Mouse (Mus musculus): Measurements from ENCODE around the gene Mrpl49. TPM values are rescaled to one million over a fixed set of nuclear protein-coding genes. Genes with fewer than 3 reads are reported as not detected.
A peak's percentile ranks its signal among the peaks of the same experiment; 100 is the strongest.
"Not testable (repeated sequence)": the region's sequence is repeated elsewhere in the genome, so short reads cannot be mapped to it uniquely, and the experiment has no call there.

Mrpl49 gene
- polyA plus RNA-seq, 1 experiment from 2014 or later = 37.4 TPM

DNA sequence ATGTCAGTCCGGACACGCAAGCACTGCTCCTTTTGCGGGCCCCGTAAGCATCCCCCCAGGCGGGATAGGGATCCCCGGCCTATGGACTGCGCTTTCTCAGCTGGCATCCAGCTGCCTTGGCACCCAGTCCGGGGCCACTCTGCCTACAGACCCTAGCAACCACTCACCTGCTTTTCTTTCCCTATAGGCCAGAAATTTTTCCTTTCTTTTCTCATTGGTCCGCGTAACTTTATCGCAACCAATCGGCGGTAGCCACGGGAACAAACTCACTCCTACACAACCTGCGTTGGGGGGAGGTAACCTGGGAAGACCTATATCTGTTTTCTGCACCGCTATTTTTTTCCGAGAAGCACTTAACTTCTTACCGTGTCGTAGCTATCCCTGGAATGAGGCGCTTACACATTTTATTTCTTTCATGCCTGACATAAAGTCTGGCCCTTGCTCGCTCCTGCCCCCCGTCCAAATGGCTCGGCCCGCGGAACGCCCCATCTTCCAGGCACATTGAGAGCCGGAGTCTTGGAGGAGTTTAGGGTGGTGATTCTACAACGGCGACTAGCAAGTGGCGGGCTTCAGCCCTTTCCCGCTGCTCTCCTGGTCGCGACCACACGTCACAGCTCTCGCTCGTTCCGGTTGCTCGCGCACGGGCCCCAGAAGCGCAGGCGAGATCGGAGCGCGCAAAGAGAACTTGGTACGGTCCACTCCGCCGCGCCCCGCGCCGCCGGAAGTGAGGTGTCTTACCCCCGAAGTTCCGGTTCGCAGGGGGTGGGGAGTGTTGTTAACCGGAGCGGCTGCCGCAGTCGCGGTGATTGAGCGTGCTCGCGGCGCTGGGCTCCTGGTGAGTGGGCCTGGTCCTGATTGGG is 11.1 kb downstream of the Mrpl49 start, which contains the start of gene Syvn1:
Gene Syvn1 (plus strand): TSS at position 283 of the 860 bp plus-strand sequence.
- ATAC-seq (ENCODE audit: low read depth) = peak; percentile 90
- Histone ChIP-seq H3K27ac (ENCODE audit: low read length) (peak within 1 kb of the TSS; percentile 98), H3K9me3 (replicated peaks; ENCODE audit: control insufficient read depth, low read length) (no peaks in the 10 kb centered on the region), H3K9ac (ENCODE audit: low read depth, low read length) (peak within 1 kb of the TSS; percentile 86), H3K4me1 (ENCODE audit: control insufficient read depth, low read depth, low read length) (peaks cover 33% of the 10 kb centered on the region), H3K4me2 (ENCODE audit: low read depth, low read length) (peak within 1 kb of the TSS; percentile 98), H3K4me3 (ENCODE audit: low read depth, low read length) (peak within 1 kb of the TSS; percentile 84), H3K36me3 (ENCODE audit: control insufficient read depth, insufficient read depth) (peaks cover 31% of the 10 kb centered on the region), H3K27me3 (ENCODE audit: control insufficient read depth, insufficient read depth, low read depth, low read length) (no peaks in the 10 kb centered on the region)
- WGBS (ENCODE audit: insufficient replicate concordance) = under 1% methylated on average over 65 of the region's 65 CpGs

DNA sequence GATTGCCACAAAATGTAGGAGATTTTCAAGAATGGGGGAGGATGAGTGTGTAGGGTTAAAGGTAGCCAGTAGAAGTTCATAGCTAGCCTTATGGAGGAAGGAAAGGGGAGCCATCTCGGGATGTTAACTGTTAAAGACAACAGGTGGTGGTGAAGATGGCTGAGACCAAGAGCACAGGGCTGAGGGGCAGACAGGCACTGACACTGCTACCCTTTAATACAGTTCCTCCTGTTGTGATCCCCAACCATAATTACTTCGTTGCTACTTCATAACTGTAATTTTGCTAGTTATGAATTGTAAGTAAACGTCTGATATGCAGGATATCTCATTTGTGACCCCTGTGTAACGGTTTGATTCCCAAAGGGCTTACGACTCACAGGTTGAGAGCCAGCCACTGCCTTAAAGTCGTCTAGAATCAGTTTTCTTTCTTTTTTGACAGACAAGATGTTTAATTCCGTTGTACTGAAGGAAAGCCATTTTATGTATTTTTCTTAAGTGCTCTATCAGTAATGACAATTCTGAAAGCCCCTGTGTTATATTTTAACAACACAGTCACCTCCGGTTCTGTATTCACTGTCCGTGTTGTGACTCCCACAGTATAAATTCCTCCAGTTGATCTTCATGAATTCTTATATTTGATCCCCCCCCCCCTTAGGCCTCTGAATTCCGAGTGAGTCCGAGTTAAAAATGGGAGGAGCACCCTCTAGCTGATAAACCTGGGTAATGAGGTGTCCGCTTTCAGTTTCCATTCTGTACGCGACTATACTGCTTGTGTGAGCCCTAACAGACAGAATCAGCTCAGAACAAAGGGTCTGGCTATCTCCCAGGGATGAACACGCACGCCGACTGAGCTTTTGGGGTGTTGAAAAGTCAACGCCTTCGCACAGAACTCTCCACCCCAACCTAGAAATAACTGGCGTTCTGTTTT is 12.0 kb downstream of the Mrpl49 start:
- H3K9ac ChIP-seq (ENCODE audit: low read depth, low read length) = peak overlapping the region; percentile 86
- H3K4me3 ChIP-seq (ENCODE audit: low read depth, low read length) = peak overlapping the region; percentile 84
- peaks cover 33% of the 10 kb centered on the region for H3K4me1 ChIP-seq (ENCODE audit: control insufficient read depth, low read depth, low read length)
- no peaks in the 10 kb centered on the region for H3K27me3 ChIP-seq (ENCODE audit: control insufficient read depth, insufficient read depth, low read depth, low read length)
- peak overlapping the region; percentile 98 for H3K4me2 ChIP-seq (ENCODE audit: low read depth, low read length)
- peak; percentile 55 for ATAC-seq (ENCODE audit: low read depth)
- peak overlapping the region; percentile 98 for H3K27ac ChIP-seq (ENCODE audit: low read length)
- WGBS (ENCODE audit: insufficient replicate concordance) = 9% methylated on average over 20 of the region's 20 CpGs
- no peaks in the 10 kb centered on the region for H3K9me3 ChIP-seq (replicated peaks; ENCODE audit: control insufficient read depth, low read length)
- peaks cover 22% of the 10 kb centered on the region for H3K36me3 ChIP-seq (ENCODE audit: control insufficient read depth, insufficient read depth)

DNA sequence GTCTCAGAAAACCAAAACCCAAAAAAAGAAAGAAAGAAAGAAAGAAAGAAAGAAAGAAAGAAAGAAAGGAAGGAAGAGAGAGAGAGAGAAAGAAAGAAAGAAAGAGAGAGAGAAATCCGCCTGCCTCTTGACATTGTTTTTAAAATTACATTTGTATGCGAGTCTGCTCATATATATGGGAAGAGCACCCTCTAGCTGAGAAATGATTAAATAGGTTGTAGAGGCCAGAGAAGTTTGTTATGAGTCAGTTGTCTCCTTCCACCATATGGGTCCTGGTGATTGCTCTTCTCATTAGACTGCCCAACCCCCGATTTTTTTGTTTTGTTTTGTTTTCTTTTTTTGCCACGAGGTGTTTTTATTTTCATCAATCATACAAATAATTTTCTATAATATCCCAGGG is 13.5 kb downstream of the Mrpl49 start:
- ATAC-seq (ENCODE audit: low read depth); H3K27ac ChIP-seq (ENCODE audit: low read length); H3K4me2 ChIP-seq (ENCODE audit: low read depth, low read length); H3K36me3 ChIP-seq (ENCODE audit: control insufficient read depth, insufficient read depth); H3K4me3 ChIP-seq (ENCODE audit: low read depth, low read length); H3K9me3 ChIP-seq (replicated peaks; ENCODE audit: control insufficient read depth, low read length); H3K27me3 ChIP-seq (ENCODE audit: control insufficient read depth, insufficient read depth, low read depth, low read length); H3K9ac ChIP-seq (ENCODE audit: low read depth, low read length): not testable (repeated sequence)
- WGBS (ENCODE audit: insufficient replicate concordance) = 19% methylated on average over 4 of the region's 4 CpGs
- H3K4me1 ChIP-seq (ENCODE audit: control insufficient read depth, low read depth, low read length) = peaks cover 32% of the 10 kb centered on the region

DNA sequence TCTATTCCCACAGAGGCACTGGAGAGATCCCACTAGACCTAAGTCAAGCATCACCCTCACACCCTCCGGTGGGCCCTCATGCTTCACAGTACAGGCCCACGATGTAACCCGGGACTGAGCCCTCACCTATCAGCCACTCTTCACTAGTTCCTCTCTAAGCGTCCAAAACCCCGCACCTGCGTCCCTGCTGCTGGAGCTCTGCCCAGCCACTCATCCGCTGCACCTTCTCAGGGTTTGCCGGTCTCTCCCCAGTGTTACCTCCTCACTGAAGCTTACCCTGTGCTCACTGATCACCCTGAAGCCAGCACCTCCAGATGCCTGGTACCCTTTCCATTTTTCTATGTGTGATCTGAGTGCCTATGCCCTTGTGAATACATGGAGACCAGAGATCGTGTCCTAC is 15.3 kb downstream of the Mrpl49 start:
- no peak overlapping the region for H3K4me3 ChIP-seq (ENCODE audit: low read depth, low read length)
- WGBS (ENCODE audit: insufficient replicate concordance) = 83% methylated on average over 9 of the region's 9 CpGs
- no peak overlapping the region for H3K9ac ChIP-seq (ENCODE audit: low read depth, low read length)
- no peak for ATAC-seq (ENCODE audit: low read depth)
- no peaks in the 10 kb centered on the region for H3K36me3 ChIP-seq (ENCODE audit: control insufficient read depth, insufficient read depth)
- no peak overlapping the region for H3K27ac ChIP-seq (ENCODE audit: low read length)
- no peaks in the 10 kb centered on the region for H3K27me3 ChIP-seq (ENCODE audit: control insufficient read depth, insufficient read depth, low read depth, low read length)
- H3K9me3 ChIP-seq (replicated peaks; ENCODE audit: control insufficient read depth, low read length) = no peaks in the 10 kb centered on the region
- H3K4me2 ChIP-seq (ENCODE audit: low read depth, low read length) = no peak overlapping the region
- peaks cover 15% of the 10 kb centered on the region for H3K4me1 ChIP-seq (ENCODE audit: control insufficient read depth, low read depth, low read length)

DNA sequence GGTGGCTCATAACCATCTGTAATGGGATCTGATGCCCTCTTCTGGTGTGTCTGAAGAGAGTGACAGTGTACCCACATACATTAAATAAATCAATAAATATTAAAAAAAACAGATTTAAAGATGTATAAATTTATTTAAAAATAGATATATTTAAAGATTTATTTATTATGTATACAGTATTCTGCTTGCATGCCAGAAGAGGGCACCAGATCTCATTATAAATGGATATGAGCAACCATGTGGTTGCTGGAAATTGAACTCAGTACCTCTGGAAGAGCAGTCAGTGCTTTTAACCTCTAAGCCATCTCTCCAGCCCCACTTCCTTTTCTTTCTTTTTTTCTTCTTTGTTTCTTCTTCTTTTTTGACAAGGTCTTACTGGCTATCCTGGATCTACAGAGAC is 17.6 kb downstream of the Mrpl49 start:
- H3K27me3 ChIP-seq (ENCODE audit: control insufficient read depth, insufficient read depth, low read depth, low read length) = no peaks in the 10 kb centered on the region
- H3K36me3 ChIP-seq (ENCODE audit: control insufficient read depth, insufficient read depth) = no peaks in the 10 kb centered on the region
- H3K4me2 ChIP-seq (ENCODE audit: low read depth, low read length) = no peak overlapping the region
- no peak for ATAC-seq (ENCODE audit: low read depth)
- H3K9ac ChIP-seq (ENCODE audit: low read depth, low read length) = no peak overlapping the region
- no peak overlapping the region for H3K4me3 ChIP-seq (ENCODE audit: low read depth, low read length)
- H3K4me1 ChIP-seq (ENCODE audit: control insufficient read depth, low read depth, low read length) = peaks cover 11% of the 10 kb centered on the region
- H3K9me3 ChIP-seq (replicated peaks; ENCODE audit: control insufficient read depth, low read length) = no peaks in the 10 kb centered on the region
- H3K27ac ChIP-seq (ENCODE audit: low read length) = no peak overlapping the region

DNA sequence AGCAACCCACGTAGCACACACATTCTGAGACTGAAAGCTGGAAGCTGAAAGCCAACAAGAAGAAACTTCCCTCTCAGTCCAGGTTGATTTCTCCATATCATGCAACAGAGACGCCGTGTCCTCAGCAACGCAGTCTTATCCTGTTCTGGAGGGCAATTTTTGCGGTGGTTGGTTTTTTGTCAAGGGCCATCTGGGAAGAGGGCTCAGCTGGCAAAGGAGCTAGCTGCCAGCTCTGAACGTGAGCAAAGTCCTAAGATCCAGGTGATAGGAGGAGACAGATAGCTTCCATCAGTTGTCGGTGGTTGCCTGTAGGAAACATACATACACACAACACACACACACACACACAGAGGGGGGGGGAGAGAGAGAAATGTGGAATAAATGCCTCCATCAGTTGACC is 19.3 kb downstream of the Mrpl49 start:
- no peak overlapping the region for H3K27ac ChIP-seq (ENCODE audit: low read length)
- H3K9me3 ChIP-seq (replicated peaks; ENCODE audit: control insufficient read depth, low read length) = no peaks in the 10 kb centered on the region
- H3K36me3 ChIP-seq (ENCODE audit: control insufficient read depth, insufficient read depth) = no peaks in the 10 kb centered on the region
- no peak overlapping the region for H3K4me2 ChIP-seq (ENCODE audit: low read depth, low read length)
- H3K9ac ChIP-seq (ENCODE audit: low read depth, low read length) = no peak overlapping the region
- WGBS (ENCODE audit: insufficient replicate concordance) = 56% methylated on average over 7 of the region's 7 CpGs
- H3K4me1 ChIP-seq (ENCODE audit: control insufficient read depth, low read depth, low read length) = peaks cover 2% of the 10 kb centered on the region; the same call in 1 of the 2 replicates
- no peaks in the 10 kb centered on the region for H3K27me3 ChIP-seq (ENCODE audit: control insufficient read depth, insufficient read depth, low read depth, low read length)
- no peak for ATAC-seq (ENCODE audit: low read depth)
- H3K4me3 ChIP-seq (ENCODE audit: low read depth, low read length) = no peak overlapping the region

DNA sequence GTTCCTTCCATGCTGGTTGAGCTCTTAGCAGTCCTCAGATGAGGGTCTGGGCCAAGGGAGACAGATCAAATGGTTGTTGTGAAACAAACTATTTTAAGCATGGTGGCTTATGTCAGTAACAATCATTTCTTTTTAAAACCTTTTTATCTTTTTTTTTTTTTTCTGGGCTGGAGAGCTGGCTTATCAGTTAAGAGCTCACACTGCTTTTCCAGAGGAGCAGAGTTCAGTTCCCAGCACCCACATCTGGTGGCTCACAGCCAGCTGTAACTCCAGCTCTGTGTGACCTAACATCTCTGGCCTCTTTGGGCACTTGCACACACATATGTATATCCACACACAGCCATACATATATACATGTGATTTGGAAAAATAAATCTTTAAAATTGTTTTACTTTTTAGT is 19.9 kb downstream of the Mrpl49 start:
- H3K9me3 ChIP-seq (replicated peaks; ENCODE audit: control insufficient read depth, low read length) = no peaks in the 10 kb centered on the region
- H3K36me3 ChIP-seq (ENCODE audit: control insufficient read depth, insufficient read depth) = no peaks in the 10 kb centered on the region
- H3K4me3 ChIP-seq (ENCODE audit: low read depth, low read length) = no peak overlapping the region
- ATAC-seq (ENCODE audit: low read depth) = no peak
- H3K9ac ChIP-seq (ENCODE audit: low read depth, low read length) = no peak overlapping the region
- H3K4me2 ChIP-seq (ENCODE audit: low read depth, low read length) = no peak overlapping the region
- peaks cover 2% of the 10 kb centered on the region; the same call in 1 of the 2 replicates for H3K4me1 ChIP-seq (ENCODE audit: control insufficient read depth, low read depth, low read length)
- H3K27ac ChIP-seq (ENCODE audit: low read length) = no peak overlapping the region
- no peaks in the 10 kb centered on the region for H3K27me3 ChIP-seq (ENCODE audit: control insufficient read depth, insufficient read depth, low read depth, low read length)

DNA sequence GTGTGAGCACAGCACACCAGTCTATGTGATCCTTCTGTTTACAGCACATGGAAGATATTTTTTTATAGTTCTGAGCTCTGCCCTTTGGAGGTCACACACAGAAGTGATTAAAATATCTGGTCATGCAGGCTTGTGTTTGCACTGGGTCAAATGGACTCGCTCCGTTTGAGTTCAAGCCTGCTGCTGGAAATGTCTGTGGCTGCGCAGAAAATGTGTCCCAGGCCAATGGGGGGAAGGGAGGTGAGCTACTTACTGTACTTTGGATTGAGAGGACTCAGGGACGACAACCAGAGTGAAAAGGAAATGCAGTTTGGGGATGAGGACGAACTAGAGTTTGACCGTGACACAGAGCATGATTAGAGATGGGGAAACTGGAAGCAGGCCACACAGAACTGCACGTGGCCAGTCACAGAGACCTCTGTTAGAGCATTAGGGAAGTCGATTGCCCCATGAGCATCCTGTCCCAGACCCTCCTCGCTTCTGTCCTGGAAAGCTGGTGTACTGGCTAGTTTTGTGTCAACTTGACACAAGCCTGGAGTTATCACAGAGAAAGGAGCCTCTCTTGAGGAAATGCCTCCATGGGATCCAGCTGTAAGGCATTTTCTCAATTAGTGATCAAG is 21.5 kb downstream of the Mrpl49 start:
- H3K9me3 ChIP-seq (replicated peaks; ENCODE audit: control insufficient read depth, low read length) = no peaks in the 10 kb centered on the region
- H3K4me1 ChIP-seq (ENCODE audit: control insufficient read depth, low read depth, low read length) = peaks cover 2% of the 10 kb centered on the region; the same call in 1 of the 2 replicates
- H3K4me2 ChIP-seq (ENCODE audit: low read depth, low read length) = no peak overlapping the region
- H3K27me3 ChIP-seq (ENCODE audit: control insufficient read depth, insufficient read depth, low read depth, low read length) = no peaks in the 10 kb centered on the region
- H3K9ac ChIP-seq (ENCODE audit: low read depth, low read length) = no peak overlapping the region
- ATAC-seq (ENCODE audit: low read depth) = peak; percentile 27; the same call in 1 of the 2 replicates
- 39% methylated on average over 9 of the region's 9 CpGs for WGBS (ENCODE audit: insufficient replicate concordance)
- no peak overlapping the region for H3K27ac ChIP-seq (ENCODE audit: low read length)
- H3K36me3 ChIP-seq (ENCODE audit: control insufficient read depth, insufficient read depth) = no peaks in the 10 kb centered on the region
- H3K4me3 ChIP-seq (ENCODE audit: low read depth, low read length) = no peak overlapping the region

Measured in liver, embryonic 16.5 days (tissue).